Mouse (Mus musculus) retina, postnatal 7 days (tissue): ENCODE data around the gene Glt8d2.

ENCODE experiments used
- DNase-seq: peaks from one replicate; pipeline ENCODE4 v3.0.0-alpha.2; 2012; ENCODE audit warnings: low read depth, low spot score

Glt8d2 gene

GRCm38 (mm10) chr10:82690494-82690893, at the start of gene Glt8d2:
Gene Glt8d2 (minus strand): TSS chr10:82690650.
- DNase-seq: no peak

- DNase-seq: no peak
These were observed 9.0 kb upstream of the Glt8d2 start for GRCm38 (mm10) chr10:82699296-82699941.

DNA sequence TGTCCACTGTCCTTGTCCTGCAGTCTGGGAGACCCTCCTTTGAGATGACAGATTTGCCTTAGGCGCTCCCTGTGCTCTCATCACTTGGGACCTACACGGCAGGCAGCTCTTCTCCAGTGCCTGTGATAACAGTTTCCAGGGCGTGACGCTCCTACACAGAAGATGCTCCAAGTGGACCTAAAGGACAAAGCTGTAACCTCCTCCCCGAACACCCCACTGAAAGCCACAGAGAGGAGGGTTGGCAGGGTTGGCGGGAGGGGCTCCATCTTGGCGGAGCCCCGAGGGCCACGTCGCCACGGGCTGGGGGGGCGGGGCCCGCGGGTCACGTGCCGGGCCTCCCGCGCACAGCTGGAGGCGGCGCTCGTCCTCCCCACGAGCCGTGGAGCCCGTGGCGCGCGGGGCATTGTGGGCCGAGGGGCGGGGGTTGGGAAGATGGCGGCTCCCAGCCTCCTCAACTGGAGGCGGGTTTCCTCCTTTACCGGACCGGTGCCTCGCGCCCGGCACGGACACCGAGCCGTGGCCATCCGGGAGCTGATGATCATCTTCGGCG, 8.3 kb upstream of the Glt8d2 start:
- peak; percentile 79 for DNase-seq

GRCm38 (mm10) chr10:82697305-82697898, 7.0 kb upstream of the Glt8d2 start:
- DNase-seq: no peak

DNA sequence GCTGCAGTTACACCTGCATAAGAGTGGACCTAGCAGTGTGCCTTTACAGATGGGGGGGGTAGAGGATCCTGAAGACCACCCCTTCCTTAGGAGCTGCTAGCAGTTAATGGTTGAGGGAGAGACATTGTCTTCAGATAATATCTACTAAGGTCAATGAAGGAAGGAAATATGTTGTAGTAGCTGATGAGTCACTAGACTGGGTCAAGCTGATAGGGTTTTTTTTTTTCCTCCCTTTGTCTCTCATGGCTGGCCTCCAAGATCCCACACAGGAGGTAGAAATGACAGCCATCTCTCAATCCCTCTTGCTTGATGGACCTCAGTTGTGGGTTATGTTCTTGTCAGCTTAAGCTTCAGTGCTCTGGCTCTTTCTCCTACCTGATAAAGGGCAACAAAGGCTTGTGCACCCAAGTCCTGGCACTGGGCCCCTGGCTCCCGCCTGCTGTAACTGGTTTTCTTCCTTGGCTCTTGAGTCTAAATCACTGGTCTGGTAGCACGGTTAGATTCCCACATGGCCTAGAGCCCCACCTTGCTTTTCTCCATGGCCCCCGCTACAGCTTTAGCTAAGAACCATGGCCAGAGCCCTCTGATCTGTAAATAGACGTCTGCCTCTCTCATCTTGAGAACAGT, 6.1 kb upstream of the Glt8d2 start:
- no peak for DNase-seq

- no peak for DNase-seq
These were observed 5.5 kb upstream of the Glt8d2 start, which contains the start of gene Hcfc2 for GRCm38 (mm10) chr10:82695956-82696355. Gene Hcfc2 (plus strand): TSS chr10:82696160.

DNA sequence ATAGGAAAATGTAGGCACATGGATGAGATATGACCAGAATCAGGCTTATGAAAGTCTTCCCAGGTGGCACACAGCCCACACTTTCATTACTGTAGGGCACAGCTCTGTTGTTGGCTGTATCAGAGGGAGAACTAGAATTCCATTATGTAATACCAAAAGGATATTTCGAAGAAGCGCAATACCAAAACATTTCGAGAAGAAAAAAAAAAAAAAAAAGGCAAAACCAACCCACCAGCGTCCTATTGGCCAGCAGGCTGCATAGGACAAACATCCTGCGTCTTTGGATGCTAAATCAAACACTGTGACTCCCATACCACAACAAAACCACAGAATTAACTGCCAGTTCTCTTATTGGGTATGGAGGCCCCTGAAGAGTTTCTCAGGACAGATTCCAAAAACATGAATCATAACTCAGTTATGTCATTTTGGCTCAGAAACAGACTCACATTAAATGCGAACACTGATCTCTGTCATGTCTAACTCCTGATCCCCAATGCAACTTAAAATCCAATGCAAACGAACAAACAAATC, 704 bp downstream of the Glt8d2 start:
- no peak for DNase-seq

GRCm38 (mm10) chr10:82685440-82685839, 5.0 kb downstream of the Glt8d2 start:
- no peak for DNase-seq

DNA sequence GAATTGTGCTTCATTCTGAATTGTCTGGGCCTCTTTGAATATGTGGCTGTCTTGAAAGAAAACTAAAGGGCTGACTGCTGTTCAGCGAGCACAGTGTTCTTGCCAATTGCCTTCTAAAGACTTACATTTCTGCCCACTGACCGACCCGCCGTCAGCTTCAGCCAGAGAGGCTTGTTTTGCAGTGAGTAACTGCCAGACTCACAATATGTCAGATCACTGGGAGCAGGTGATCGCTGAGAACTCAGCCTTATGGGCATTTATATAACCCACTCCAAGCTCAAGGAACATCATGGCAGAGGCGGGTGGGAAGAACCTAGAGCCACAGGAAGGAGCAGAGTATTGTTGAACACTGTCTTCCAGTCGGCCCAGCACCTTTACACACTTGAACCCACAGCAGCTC, 8.8 kb downstream of the Glt8d2 start:
- DNase-seq: no peak

DNA sequence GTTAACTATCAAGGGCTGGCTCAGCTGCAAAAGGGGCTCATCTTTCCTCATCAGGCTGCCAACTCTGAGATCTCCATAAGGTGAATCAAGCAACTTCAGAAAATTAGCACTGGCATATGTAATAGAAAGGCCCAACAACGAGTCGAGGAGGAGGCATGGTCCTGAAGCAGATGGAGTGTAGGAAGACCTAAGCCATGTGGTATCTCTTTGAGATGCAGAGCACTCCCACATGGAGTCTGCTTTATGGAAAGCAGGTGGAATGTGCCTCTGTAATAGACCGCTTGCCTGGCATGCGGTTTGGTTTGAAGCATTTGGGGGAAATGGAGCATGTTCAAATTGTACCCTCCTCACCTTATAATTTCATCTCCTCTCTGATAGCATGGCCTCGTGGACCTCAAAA, 9.7 kb downstream of the Glt8d2 start:
- DNase-seq: no peak

DNA sequence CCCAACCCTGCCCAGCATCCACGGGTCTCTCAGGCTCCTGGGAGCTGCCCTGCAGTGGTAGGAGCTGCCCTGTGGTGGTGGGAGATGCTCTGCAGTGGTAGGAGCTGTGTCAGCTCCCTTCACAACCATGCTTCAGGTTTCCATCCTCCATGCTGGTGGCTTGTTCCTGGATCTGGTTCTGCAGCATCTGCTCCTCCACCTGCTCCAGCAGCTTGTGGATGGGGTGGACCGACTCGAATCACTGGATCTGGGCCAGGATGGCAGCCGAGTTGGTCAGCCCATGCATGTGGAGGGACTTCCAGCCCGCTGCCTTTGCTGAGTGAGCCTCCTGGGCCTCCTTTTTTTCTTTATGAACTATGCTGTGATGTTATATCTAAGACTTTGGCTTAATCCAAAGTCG, 13.5 kb downstream of the Glt8d2 start:
- DNase-seq: no peak

DNA sequence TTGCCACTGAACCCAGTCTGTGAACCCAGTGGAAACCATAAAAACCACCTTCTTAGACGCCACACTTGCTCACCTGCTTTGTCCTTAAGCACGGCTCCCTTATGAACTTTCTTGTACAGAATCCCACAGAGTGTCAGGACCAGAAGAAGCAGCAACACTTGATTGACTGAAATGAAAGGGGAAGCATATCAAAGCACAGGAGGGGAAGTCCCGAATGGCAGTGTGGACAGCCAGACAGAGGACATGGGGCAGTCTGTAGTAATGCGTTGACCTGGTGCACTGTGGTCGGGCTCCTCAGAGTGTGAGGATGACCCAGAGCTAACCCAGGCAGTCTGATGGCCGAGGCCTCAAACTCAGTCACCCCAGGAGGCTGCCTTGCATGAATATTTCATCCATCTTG, 20.2 kb downstream of the Glt8d2 start:
- DNase-seq: no peak

DNA sequence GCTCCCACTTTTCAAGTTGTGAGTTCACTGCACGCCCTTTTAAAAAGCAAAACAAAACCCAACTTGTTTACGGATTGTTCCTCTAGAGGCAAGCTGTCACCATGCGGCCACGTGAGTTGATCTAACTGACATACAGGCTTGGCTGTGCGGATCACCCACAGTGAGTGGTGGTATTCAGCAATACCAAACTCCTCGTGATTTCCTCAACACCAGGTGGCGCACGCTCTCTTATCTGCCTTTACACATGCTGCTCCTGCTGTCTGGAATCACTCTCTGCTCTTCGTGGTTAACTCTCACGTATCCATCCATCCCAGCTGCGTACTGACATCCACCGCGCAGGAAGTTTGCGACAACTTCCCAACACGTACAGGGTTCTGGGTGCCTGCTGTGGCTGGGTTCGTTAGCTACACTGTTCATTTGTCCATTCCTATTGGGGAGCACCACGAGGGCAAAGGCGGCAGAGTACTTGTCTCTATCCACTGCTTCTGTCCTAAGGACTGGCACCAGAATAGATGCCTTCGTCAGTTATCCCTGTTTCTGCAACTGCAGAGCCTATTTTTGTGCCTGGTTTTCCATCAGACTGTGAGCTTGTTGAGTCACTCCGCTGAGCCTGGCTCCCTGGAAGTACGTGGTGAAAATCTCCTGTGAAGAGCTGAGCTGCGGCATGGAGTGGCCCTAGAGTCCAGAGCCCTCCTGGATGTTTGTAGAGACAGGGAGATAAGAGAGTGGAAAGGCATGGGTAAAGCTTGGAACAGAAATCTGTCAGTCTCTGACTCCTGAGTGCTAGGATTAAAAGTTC, 23.8 kb downstream of the Glt8d2 start:
- peak; percentile 68 for DNase-seq

GRCm38 (mm10) chr10:82665951-82666350, 24.5 kb downstream of the Glt8d2 start:
- no peak for DNase-seq

- no peak for DNase-seq
These were observed 27.2 kb downstream of the Glt8d2 start for GRCm38 (mm10) chr10:82663289-82663688.

- DNase-seq: no peak
These were observed 28.0 kb downstream of the Glt8d2 start for GRCm38 (mm10) chr10:82662267-82662990.

- no peak for DNase-seq
These were observed 28.6 kb downstream of the Glt8d2 start for GRCm38 (mm10) chr10:82661820-82662219.

DNA sequence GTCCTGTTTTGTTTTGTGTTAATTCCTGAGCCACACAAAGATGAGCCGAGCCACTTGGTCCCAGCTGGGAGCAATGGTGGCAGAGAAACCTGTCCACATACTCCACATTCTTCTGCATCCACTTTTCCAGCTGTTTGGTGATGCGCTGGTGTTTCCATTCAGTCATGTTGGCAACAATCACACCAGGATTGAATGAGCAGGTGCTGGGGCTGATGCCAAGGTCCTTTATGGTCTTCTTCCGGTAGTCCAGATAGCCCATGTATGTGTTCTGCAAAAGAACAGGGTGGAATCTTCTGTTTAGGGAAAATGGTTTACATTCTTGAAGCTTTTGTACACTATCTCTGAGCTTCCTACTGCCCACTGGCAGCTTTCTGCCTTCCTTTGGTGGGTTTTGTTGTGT, 35.9 kb downstream of the Glt8d2 start:
- no peak for DNase-seq

DNA sequence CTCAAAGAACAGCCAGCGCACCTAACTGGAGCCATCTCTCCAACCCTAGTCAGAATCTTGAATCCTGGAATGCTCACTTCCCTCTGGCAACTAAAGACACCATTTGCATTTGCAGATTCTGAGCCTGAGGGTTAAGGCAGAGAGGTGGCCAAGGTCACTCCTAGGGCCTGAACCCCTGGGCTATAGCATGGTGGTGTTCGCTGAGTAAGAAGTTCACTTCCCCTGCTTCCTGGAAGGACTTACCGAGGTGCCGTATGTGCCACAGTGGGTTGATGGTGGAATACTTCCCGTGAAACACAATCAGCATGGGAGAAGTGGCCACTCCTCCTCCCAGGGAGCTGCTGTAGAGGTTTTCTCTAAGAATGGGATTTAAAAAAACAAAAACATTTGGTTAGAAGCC, 37.8 kb downstream of the Glt8d2 start:
- DNase-seq: no peak

DNA sequence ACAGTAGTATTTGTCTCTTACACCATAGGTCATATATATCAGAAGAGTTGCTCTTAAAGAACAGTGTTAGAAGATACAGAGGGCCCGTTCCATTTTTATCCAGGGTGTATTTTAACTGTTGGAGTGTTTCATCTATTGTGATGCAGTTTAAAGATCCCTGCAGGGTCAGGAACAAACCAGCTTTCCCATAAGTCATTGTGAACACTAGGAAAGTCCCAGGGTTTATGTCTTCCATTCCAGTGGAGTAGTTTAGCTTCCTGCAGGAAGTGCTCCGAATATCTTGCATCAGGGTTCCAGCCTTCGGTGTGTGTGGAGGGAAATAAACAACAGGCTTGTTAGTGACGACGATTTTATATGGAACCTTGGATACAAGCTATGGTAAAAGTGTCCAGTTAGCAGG, 39.2 kb downstream of the Glt8d2 start:
- no peak for DNase-seq

DNA sequence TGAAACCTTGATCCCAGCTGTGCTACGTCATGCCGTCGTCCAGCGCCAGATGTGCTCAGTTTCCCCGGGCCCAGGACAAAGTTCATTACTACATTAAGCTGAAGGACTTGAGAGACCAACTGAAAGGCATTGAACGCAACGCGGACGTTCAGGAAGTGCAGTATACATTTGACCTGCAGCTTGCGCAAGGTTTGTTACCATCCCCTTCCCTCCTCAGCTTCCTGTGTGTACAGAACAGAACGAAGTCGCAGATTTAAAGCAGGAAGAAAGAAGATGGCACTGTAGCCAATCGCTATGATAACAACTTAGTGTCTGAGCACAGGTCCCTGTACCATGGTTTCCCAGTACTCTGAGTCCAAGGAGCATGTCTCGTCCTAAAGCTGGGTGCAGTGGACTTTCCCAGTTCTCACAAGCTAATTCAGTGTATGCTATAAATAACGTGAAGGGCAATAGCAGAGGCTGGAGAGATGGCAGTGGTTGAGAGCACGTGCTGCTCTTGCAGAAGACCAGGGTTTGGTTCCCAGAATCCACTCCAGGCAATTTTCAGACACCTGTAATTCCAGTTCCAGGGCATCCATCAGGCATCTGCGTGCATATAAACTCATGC, 43.1 kb downstream of the Glt8d2 start:
- no peak for DNase-seq
